Mouse (Mus musculus): ENCODE data around the gene Phldb2. TPM values are rescaled to one million over a fixed set of nuclear protein-coding genes. Genes with fewer than 3 reads are reported as not detected.

Gene Phldb2
- polyA plus RNA-seq, 1 experiment = 10.6 TPM

GRCm38 (mm10) chr16:45945649-45946048 lies 7.7 kb downstream of the Phldb2 start:
- DNase-seq (ENCODE audit: low read depth) = no peak
- TF ChIP-seq CTCF (IDR thresholded peaks at IDR 0.05; ENCODE audit: borderline replicate concordance, extremely low read depth, insufficient read depth, insufficient read length) (no peak), POLR2A (IDR thresholded peaks at IDR 0.05; ENCODE audit: borderline replicate concordance, extremely low read depth, insufficient read depth, insufficient read length, poor library complexity, severe bottlenecking) (no peak)

GRCm38 (mm10) chr16:45945174-45945631 lies 8.2 kb downstream of the Phldb2 start:
- no peak for DNase-seq (ENCODE audit: low read depth)

GRCm38 (mm10) chr16:45942169-45942891 lies 11.1 kb downstream of the Phldb2 start:
- DNase-seq (ENCODE audit: low read depth) = no peak
- no peak for TF ChIP-seq POLR2A (IDR thresholded peaks at IDR 0.05; ENCODE audit: borderline replicate concordance, extremely low read depth, insufficient read depth, insufficient read length, poor library complexity, severe bottlenecking)

More at GRCm38 (mm10) chr16:45945174-45945631, 8.2 kb downstream of the Phldb2 start:
- TF ChIP-seq CTCF (IDR thresholded peaks at IDR 0.05; ENCODE audit: borderline replicate concordance, extremely low read depth, insufficient read depth, insufficient read length) = no peak
- TF ChIP-seq POLR2A (IDR thresholded peaks at IDR 0.05; ENCODE audit: borderline replicate concordance, extremely low read depth, insufficient read depth, insufficient read length, poor library complexity, severe bottlenecking) = no peak

GRCm38 (mm10) chr16:45940701-45941100 lies 12.7 kb downstream of the Phldb2 start:
- no peak for TF ChIP-seq POLR2A (IDR thresholded peaks at IDR 0.05; ENCODE audit: borderline replicate concordance, extremely low read depth, insufficient read depth, insufficient read length, poor library complexity, severe bottlenecking)
- no peak for TF ChIP-seq CTCF (IDR thresholded peaks at IDR 0.05; ENCODE audit: borderline replicate concordance, extremely low read depth, insufficient read depth, insufficient read length)
- no peak for DNase-seq (ENCODE audit: low read depth)

GRCm38 (mm10) chr16:45939436-45939835 lies 14.0 kb downstream of the Phldb2 start:
- no peak for DNase-seq (ENCODE audit: low read depth)
- TF ChIP-seq CTCF (IDR thresholded peaks at IDR 0.05; ENCODE audit: borderline replicate concordance, extremely low read depth, insufficient read depth, insufficient read length) = peak; percentile 18; the same call in 1 of the 2 replicates
- TF ChIP-seq POLR2A (IDR thresholded peaks at IDR 0.05; ENCODE audit: borderline replicate concordance, extremely low read depth, insufficient read depth, insufficient read length, poor library complexity, severe bottlenecking) = no peak

- TF ChIP-seq CTCF (IDR thresholded peaks at IDR 0.05; ENCODE audit: borderline replicate concordance, extremely low read depth, insufficient read depth, insufficient read length) (no peak), POLR2A (IDR thresholded peaks at IDR 0.05; ENCODE audit: borderline replicate concordance, extremely low read depth, insufficient read depth, insufficient read length, poor library complexity, severe bottlenecking) (no peak)
- DNase-seq (ENCODE audit: low read depth) = no peak
These were observed 16.0 kb downstream of the Phldb2 start for GRCm38 (mm10) chr16:45937381-45937780.

GRCm38 (mm10) chr16:45936521-45936920 lies 16.9 kb downstream of the Phldb2 start:
- TF ChIP-seq POLR2A (IDR thresholded peaks at IDR 0.05; ENCODE audit: borderline replicate concordance, extremely low read depth, insufficient read depth, insufficient read length, poor library complexity, severe bottlenecking) = no peak
- no peak for TF ChIP-seq CTCF (IDR thresholded peaks at IDR 0.05; ENCODE audit: borderline replicate concordance, extremely low read depth, insufficient read depth, insufficient read length)

GRCm38 (mm10) chr16:45935956-45936483 lies 17.4 kb downstream of the Phldb2 start:
- peak; percentile 37 for DNase-seq (ENCODE audit: low read depth)
- TF ChIP-seq POLR2A (IDR thresholded peaks at IDR 0.05; ENCODE audit: borderline replicate concordance, extremely low read depth, insufficient read depth, insufficient read length, poor library complexity, severe bottlenecking) (no peak), CTCF (IDR thresholded peaks at IDR 0.05; ENCODE audit: borderline replicate concordance, extremely low read depth, insufficient read depth, insufficient read length) (no peak)

More at GRCm38 (mm10) chr16:45936521-45936920, 16.9 kb downstream of the Phldb2 start:
- peak; percentile 76 for DNase-seq (ENCODE audit: low read depth)

GRCm38 (mm10) chr16:45934721-45935407 lies 18.5 kb downstream of the Phldb2 start:
- TF ChIP-seq POLR2A (IDR thresholded peaks at IDR 0.05; ENCODE audit: borderline replicate concordance, extremely low read depth, insufficient read depth, insufficient read length, poor library complexity, severe bottlenecking) = no peak
- no peak for TF ChIP-seq CTCF (IDR thresholded peaks at IDR 0.05; ENCODE audit: borderline replicate concordance, extremely low read depth, insufficient read depth, insufficient read length)
- no peak for DNase-seq (ENCODE audit: low read depth)

GRCm38 (mm10) chr16:45930308-45930707 lies 23.1 kb downstream of the Phldb2 start:
- TF ChIP-seq CTCF (IDR thresholded peaks at IDR 0.05; ENCODE audit: borderline replicate concordance, extremely low read depth, insufficient read depth, insufficient read length) = no peak
- TF ChIP-seq POLR2A (IDR thresholded peaks at IDR 0.05; ENCODE audit: borderline replicate concordance, extremely low read depth, insufficient read depth, insufficient read length, poor library complexity, severe bottlenecking) = no peak
- DNase-seq (ENCODE audit: low read depth) = no peak

GRCm38 (mm10) chr16:45928090-45928489 lies 25.3 kb downstream of the Phldb2 start:
- no peak for TF ChIP-seq POLR2A (IDR thresholded peaks at IDR 0.05; ENCODE audit: borderline replicate concordance, extremely low read depth, insufficient read depth, insufficient read length, poor library complexity, severe bottlenecking)
- no peak for TF ChIP-seq CTCF (IDR thresholded peaks at IDR 0.05; ENCODE audit: borderline replicate concordance, extremely low read depth, insufficient read depth, insufficient read length)

More at GRCm38 (mm10) chr16:45928090-45928489, 25.3 kb downstream of the Phldb2 start:
- DNase-seq (ENCODE audit: low read depth) = no peak
